Mouse (Mus musculus) kidney, embryonic 16.5 days (tissue): ENCODE measurements around the gene Ralgapa2. TPM values are rescaled to one million over a fixed set of nuclear protein-coding genes. Genes with fewer than 3 reads are reported as not detected.

Experiments
- ATAC-seq: fragments of 200-750 bp; cut with Nextera tagmentation; 2 replicates; pipeline ENCODE4 v1.8.0; 2017; ENCODE audit warnings: moderate TSS enrichment; ENCODE audit not compliant: low FRiP score, low TSS enrichment
- H3K27ac ChIP-seq: fragments of 300-500 bp; sonication (generic); 2 replicates; pipeline ENCODE4 v1.5.1; 2014; ENCODE audit warnings: low read length
- H3K27me3 ChIP-seq: fragments of 300-500 bp; sonication (generic); 2 replicates; pipeline ENCODE4 v1.6.1; 2014; ENCODE audit warnings: low read length, control low read depth, mixed read lengths; ENCODE audit not compliant: insufficient read depth
- H3K36me3 ChIP-seq: fragments of 300-500 bp; sonication (generic); 2 replicates; pipeline ENCODE4 v1.6.1; 2014; ENCODE audit warnings: low read length, control low read depth, mixed read lengths; ENCODE audit not compliant: insufficient read depth
- H3K4me1 ChIP-seq: fragments of 300-500 bp; sonication (generic); 2 replicates; pipeline ENCODE4 v1.6.1; 2014; ENCODE audit warnings: low read length, control low read depth, mixed read lengths; ENCODE audit not compliant: insufficient read depth
- H3K4me2 ChIP-seq: fragments of 300-500 bp; sonication (generic); replicated peaks from 2 replicates; pipeline ENCODE4 v1.6.1; 2014; ENCODE audit warnings: low read depth, low read length
- H3K4me3 ChIP-seq: fragments of 300-500 bp; sonication (generic); 2 replicates; pipeline ENCODE4 v1.5.1; 2014; ENCODE audit warnings: mild to moderate bottlenecking, low read length
- H3K9ac ChIP-seq: fragments of 300-500 bp; sonication (generic); replicated peaks from 2 replicates; pipeline ENCODE4 v1.6.1; 2014; ENCODE audit warnings: low read length
- H3K9me3 ChIP-seq: fragments of 300-500 bp; sonication (generic); 2 replicates; pipeline ENCODE4 v1.6.1; 2016; ENCODE audit warnings: low read length, control low read depth
- WGBS: fragments of 180-500 bp; shearing (Covaris S2); extraction: QIAGEN DNeasy Blood & Tissue Kit; methylation state at CpG from one replicate; pipeline ENCODE4 v1.1.7; 2014; 5-methylcytosine and 5-hydroxymethylcytosine counted together
- polyA plus RNA-seq: library from polyadenylated mRNA; unstranded; fragments of >200 nt; fragmentation: Nextera tagmentation; extraction: Ambion mirVana; gene quantifications from 2 replicates; pipeline ENCODE4 v1.2.1, GENCODE M21; 2015

Ralgapa2 gene
- polyA plus RNA-seq, 1 experiment from 2014 or later: 6.8 TPM

DNA sequence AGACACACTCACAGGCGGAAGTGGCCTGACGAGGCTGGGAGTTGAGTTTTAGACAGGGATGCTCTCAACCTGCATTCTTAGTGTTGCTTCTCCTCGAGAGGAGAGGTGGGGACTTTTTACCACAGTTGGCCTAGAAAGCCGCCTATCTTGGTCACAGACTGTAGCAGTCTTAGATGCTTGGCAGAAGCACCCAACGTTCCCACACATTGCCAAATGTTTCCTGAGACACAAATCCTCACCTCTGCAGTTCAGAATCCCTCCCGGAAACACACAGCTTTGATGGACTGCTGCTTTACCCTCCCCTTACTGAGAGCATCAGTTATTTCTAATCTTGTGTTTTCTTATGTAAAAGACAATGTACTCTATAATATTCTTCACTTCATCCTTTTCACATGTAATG, 155.6 kb downstream of the Ralgapa2 start:
- no peak overlapping the region for H3K27ac ChIP-seq
- ATAC-seq: no peak
- 0 out of 2 replicates have a peak, but pooled peaks cover 3% of the 10 kb centered on the region for H3K36me3 ChIP-seq
- H3K4me3 ChIP-seq: no peak overlapping the region
- no peak overlapping the region for H3K9ac ChIP-seq
- no peaks in the 10 kb centered on the region for H3K27me3 ChIP-seq
- no peak overlapping the region for H3K4me2 ChIP-seq
- WGBS: 69% methylated on average over 6 of the region's 6 CpGs
- H3K4me1 ChIP-seq: no peaks in the 10 kb centered on the region
- no peaks in the 10 kb centered on the region for H3K9me3 ChIP-seq

DNA sequence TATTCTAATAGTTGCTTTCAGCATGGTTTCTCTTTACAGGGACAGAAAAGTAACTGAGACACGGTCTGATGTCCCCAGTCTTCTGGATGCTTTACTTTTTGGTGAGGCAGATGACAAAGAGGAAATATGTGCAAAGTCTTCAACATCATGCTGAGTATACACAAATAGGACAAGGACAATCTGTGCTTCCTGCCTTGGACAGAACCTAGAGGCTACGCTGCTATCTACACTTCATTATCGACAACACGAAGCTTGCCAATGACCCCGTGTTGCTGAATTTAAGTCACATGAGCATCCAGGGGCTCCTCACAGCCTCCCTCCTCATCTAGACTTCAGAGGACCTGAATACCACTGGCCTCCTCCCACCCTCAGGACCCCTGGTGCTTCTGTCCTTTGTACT, 161.9 kb downstream of the Ralgapa2 start:
- 89% methylated on average over 5 of the region's 5 CpGs for WGBS
- Histone ChIP-seq H3K9me3 (no peaks in the 10 kb centered on the region), H3K4me1 (no peaks in the 10 kb centered on the region), H3K4me3 (no peak overlapping the region), H3K4me2 (no peak overlapping the region), H3K27me3 (no peaks in the 10 kb centered on the region), H3K36me3 (0 out of 2 replicates have a peak, but pooled peaks cover 8% of the 10 kb centered on the region), H3K27ac (no peak overlapping the region), H3K9ac (no peak overlapping the region)
- no peak for ATAC-seq

DNA sequence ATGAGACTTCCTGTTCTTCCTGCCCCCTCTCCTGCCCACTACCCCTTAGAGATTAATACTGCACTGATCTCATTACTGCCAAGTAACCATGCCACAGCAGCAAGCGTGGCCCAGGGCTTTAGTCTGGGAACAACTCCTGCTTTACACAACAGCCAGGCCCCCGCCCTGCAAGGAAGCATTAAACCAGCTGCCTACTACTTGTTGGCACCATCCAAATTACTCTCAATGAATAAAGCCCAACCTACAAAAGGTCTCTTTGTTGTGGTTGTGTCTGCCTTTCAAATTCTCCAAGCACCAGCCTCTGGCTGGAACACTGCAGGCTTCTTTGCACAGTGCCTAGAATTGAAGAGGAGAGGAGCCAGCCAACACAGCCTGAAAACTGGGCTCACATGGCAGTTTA, 164.2 kb downstream of the Ralgapa2 start:
- no peaks in the 10 kb centered on the region for H3K4me1 ChIP-seq
- H3K4me2 ChIP-seq: no peak overlapping the region
- H3K27ac ChIP-seq: no peak overlapping the region
- no peak overlapping the region for H3K9ac ChIP-seq
- H3K9me3 ChIP-seq: no peaks in the 10 kb centered on the region
- no peak overlapping the region for H3K4me3 ChIP-seq
- no peak for ATAC-seq
- 0 out of 2 replicates have a peak, but pooled peaks cover 8% of the 10 kb centered on the region for H3K36me3 ChIP-seq
- 73% methylated on average over 2 of the region's 2 CpGs for WGBS
- no peaks in the 10 kb centered on the region for H3K27me3 ChIP-seq

GRCm38 (mm10) chr2:146340090-146340489, 172.1 kb downstream of the Ralgapa2 start:
- no peak for ATAC-seq
- Histone ChIP-seq H3K9me3 (no peaks in the 10 kb centered on the region), H3K9ac (no peak overlapping the region), H3K27ac (no peak overlapping the region), H3K4me2 (no peak overlapping the region), H3K27me3 (no peaks in the 10 kb centered on the region), H3K36me3 (peaks cover 6% of the 10 kb centered on the region; the same call in 1 of the 2 replicates), H3K4me1 (no peaks in the 10 kb centered on the region), H3K4me3 (no peak overlapping the region)
- WGBS: 96% methylated on average over 4 of the region's 4 CpGs

DNA sequence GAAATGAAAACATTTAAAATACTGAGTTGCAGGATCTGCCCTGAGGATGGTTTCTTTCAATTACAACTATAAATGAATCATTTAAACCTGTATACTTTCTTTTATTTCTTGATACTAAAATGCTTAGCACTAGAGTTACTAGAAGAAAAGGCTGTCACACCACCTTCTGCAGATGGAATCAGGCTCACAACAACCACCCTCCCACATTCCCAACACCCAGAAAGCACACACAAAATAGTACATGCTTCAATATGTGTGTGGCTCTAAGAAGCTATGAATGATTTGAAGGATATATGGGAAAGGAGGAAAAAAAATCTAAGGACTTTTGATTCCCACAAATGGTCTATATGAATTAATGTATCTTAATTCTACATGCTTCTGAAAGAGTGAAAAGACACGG, 174.6 kb downstream of the Ralgapa2 start:
- Histone ChIP-seq H3K9ac (no peak overlapping the region), H3K4me1 (no peaks in the 10 kb centered on the region), H3K36me3 (peaks cover 6% of the 10 kb centered on the region; the same call in 1 of the 2 replicates), H3K27ac (no peak overlapping the region), H3K9me3 (no peaks in the 10 kb centered on the region), H3K27me3 (no peaks in the 10 kb centered on the region), H3K4me2 (no peak overlapping the region), H3K4me3 (no peak overlapping the region)
- 79% methylated on average over 1 of the region's 1 CpGs for WGBS
- ATAC-seq: no peak

GRCm38 (mm10) chr2:146331894-146332476, 180.2 kb downstream of the Ralgapa2 start:
- Histone ChIP-seq H3K27ac (no peak overlapping the region), H3K9ac (no peak overlapping the region), H3K4me2 (no peak overlapping the region), H3K27me3 (no peaks in the 10 kb centered on the region), H3K9me3 (no peaks in the 10 kb centered on the region), H3K4me3 (no peak overlapping the region), H3K4me1 (no peaks in the 10 kb centered on the region), H3K36me3 (no peaks in the 10 kb centered on the region)
- ATAC-seq: no peak
- WGBS: 70% methylated on average over 5 of the region's 5 CpGs

DNA sequence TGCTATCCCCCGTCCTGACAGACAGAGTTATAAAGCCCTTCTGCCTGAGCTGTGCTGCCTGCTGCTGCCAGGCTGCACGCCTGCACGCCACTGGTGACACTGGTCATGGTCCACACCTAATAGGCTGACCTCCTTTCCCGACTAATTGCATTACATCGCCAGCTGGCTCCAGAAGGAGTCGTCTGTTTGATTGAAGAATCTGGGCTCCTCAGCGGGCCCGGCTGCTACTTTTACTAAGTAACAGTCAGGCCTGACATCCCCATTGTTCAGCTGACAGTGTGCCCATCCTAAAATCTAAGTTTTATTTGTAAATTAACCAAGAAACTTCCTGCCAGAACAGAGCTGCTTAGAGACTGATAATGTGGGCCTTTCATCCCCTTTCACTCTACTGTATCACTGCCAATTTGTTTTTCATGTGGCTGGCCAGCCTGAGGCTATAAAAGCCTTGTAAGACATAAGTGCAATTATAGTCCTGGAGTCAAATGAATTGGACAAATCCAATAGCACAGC, 181.3 kb downstream of the Ralgapa2 start:
- H3K4me2 ChIP-seq: no peak overlapping the region
- no peaks in the 10 kb centered on the region for H3K4me1 ChIP-seq
- H3K27me3 ChIP-seq: no peaks in the 10 kb centered on the region
- H3K4me3 ChIP-seq: no peak overlapping the region
- H3K27ac ChIP-seq: no peak overlapping the region
- no peaks in the 10 kb centered on the region for H3K36me3 ChIP-seq
- 37% methylated on average over 8 of the region's 8 CpGs for WGBS
- 0 out of 2 replicates have a peak, but pooled peaks have one; percentile 27 for ATAC-seq
- H3K9ac ChIP-seq: no peak overlapping the region
- H3K9me3 ChIP-seq: no peaks in the 10 kb centered on the region

- Histone ChIP-seq H3K27me3 (no peaks in the 10 kb centered on the region), H3K4me1 (no peaks in the 10 kb centered on the region), H3K4me2 (no peak overlapping the region), H3K9ac (no peak overlapping the region), H3K27ac (no peak overlapping the region), H3K4me3 (no peak overlapping the region), H3K36me3 (no peaks in the 10 kb centered on the region), H3K9me3 (no peaks in the 10 kb centered on the region)
- no peak for ATAC-seq
- 89% methylated on average over 1 of the region's 1 CpGs for WGBS
These were observed 182.0 kb downstream of the Ralgapa2 start for GRCm38 (mm10) chr2:146330101-146330500.

DNA sequence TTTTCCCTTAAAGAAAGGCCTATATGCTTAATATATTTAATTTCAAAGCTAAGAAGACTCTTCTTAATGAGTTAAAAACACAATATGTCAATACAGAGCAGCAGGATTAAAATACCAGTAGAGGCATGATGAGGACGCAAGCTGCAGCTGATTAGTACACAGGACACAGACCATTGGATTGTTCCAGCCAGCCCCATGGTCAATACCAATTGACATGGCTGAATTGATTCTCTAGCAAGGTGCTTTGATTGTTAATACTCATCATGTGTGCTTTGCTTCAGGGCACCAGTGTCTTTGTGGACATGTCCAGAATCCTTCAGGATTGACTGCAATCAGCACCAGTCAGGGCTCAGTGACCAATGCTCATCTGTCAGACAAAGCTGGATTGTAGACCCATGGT, 185.5 kb downstream of the Ralgapa2 start:
- Histone ChIP-seq H3K9me3 (no peaks in the 10 kb centered on the region), H3K4me3 (no peak overlapping the region), H3K27ac (no peak overlapping the region), H3K9ac (no peak overlapping the region), H3K36me3 (peaks cover 1% of the 10 kb centered on the region; the same call in 1 of the 2 replicates), H3K4me1 (no peaks in the 10 kb centered on the region), H3K27me3 (no peaks in the 10 kb centered on the region), H3K4me2 (no peak overlapping the region)
- no peak for ATAC-seq
- WGBS: 94% methylated on average over 1 of the region's 1 CpGs

GRCm38 (mm10) chr2:146324907-146325715, 187.0 kb downstream of the Ralgapa2 start:
- 73% methylated on average over 15 of the region's 15 CpGs for WGBS
- no peaks in the 10 kb centered on the region for H3K27me3 ChIP-seq
- H3K4me1 ChIP-seq: no peaks in the 10 kb centered on the region
- no peaks in the 10 kb centered on the region for H3K9me3 ChIP-seq
- H3K27ac ChIP-seq: no peak overlapping the region
- H3K36me3 ChIP-seq: peaks cover 3% of the 10 kb centered on the region; the same call in 1 of the 2 replicates
- no peak overlapping the region for H3K9ac ChIP-seq
- no peak overlapping the region for H3K4me3 ChIP-seq
- H3K4me2 ChIP-seq: no peak overlapping the region
- no peak for ATAC-seq
